Mouse (Mus musculus) heart, postnatal 10 days (tissue): Measurements from ENCODE around the gene Ccdc88c. TPM values are rescaled to one million over a fixed set of nuclear protein-coding genes. Genes with fewer than 3 reads are reported as not detected.

ENCODE experiments used
- DNase-seq, 2 experiments: peaks; one replicate each; pipeline ENCODE4 v3.0.0; 2021
- intact Hi-C: fragments of 180-260 bp; cut with DNase I; formaldehyde crosslinking; loops from one replicate; pipeline ENCODE4 v1.15.1; 2025
- total RNA-seq, 2 experiments: library from RNA; stranded (reverse); gene quantifications; 2 replicates each; pipeline ENCODE4 v1.2.3; 2021

The Ccdc88c gene
- 10 to 100 TPM; 11.9 to 13.2 TPM for total RNA-seq

DNA sequence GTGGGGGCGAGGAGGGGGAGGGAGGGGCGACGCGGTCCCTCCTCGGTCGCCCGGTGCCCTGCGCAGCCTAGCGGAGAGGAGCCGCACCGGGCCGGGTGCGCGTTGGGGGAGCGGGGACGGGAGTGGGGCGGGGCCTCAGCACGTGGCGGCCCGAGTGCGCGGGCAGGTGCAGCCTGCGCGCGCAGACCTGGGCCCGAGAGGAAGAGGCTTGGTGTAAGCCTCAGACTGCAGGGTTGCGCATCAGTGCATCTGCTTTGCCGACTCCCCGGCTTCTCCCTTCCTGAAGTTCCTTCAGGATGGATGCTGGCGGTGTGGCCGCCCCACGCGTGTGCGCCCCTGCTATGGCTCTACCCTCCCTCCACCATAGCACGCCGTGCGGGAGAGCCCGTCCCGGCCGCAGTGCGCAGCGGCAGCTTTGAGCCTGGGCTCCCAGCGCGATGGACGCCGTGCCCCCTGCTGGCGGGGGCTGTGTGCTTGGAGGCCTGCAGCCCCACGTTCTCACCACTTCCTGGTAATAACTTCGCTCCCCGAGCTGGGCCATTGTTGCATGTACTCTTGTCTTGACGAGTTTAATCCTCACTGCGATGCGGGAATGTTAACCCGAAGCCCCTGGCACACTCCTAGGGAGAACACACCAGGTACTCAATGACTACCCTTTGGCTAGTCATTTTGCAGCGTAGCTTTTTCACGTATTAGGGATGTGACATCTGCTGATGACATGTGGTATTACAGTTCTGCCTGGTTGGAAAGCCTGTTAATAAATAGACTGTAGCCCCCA lies at the start of gene Ccdc88c:
Ccdc88c (minus strand) TSS at position 103 of the 778 bp plus-strand sequence.
- intact Hi-C loops, result loop anchor here (1.0 kb wide), 3 partner anchors 71 to 93 kb away; no protein-coding TSS in a partner anchor
- DNase-seq, result peak; percentile 84 to 87

- intact Hi-C loops, result no loop called here
- no peak for DNase-seq
Measured at GRCm38 (mm10) chr12:101077955-101078354, 49.1 kb upstream of the Ccdc88c start.

DNA sequence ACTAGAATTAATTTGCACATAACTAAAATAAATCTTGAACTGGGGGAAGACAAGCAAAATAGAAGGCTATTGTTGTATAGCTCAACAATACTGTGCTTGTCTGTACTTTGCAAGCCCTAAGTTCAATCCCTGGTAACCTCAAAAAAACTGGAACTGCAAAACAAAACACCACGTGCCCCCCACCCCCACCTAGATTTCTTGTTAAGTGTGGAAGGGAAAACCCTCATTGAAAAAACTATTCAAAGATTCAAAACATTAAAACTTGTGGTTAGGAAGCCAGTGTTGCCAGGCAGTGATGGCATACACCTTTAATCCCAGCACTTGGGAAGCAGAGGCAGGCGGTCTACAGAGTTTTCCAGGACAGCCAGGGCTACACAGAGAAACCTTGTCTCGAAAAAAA lies 46.6 kb upstream of the Ccdc88c start:
- DNase-seq, result no peak
- intact Hi-C loops, result no loop called here

DNA sequence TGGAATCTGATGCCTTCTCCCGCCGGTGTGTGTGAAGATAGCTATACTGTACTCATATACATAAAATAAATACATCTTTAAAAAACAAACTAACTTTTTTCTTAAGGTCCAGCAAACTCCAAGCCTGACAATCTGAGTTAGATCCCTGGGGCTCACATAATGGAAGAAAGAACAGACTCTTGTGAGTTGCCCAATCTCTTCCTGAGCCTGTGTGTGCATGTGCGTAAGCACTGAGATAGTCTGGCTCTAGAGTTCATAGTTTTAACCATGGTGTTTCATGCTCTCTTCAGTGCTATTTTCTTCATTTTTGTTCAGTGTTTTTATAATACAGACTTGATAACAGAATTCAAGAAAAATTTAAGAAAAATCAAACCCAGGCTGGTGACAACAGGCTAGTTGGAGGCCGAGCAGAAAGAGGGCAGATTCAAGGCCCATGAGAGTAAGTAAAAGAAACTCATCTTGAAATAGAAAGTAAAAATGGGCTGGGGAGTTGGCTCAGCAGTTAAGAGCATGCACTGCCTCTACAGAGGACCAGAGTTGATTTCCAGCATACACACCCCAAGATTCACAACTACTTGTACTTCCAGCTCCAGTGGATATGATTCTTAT lies 46.1 kb upstream of the Ccdc88c start:
- intact Hi-C loops, result no loop called here
- no peak for DNase-seq

DNA sequence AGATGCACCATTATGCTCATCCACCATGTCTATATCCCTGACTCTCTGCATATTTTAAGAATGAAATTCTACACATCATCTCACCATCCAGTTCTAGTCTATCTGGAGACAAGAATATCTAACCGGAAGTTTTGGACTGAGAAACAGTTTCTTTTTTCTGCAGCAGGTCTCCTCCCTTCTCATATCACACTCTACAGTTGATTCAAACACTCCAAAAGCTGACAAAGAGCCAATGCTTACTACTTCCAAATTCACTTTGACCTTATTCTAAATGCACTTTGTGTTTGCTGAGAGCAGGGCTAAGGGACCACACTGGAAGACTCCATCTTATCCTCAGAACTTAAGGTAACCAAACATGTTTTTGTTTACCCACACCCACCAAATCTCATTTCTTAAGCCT lies 41.0 kb upstream of the Ccdc88c start:
- no peak for DNase-seq
- intact Hi-C loops, result no loop called here

- intact Hi-C loops, result no loop called here
Measured at GRCm38 (mm10) chr12:101066329-101066728, 37.5 kb upstream of the Ccdc88c start.

DNA sequence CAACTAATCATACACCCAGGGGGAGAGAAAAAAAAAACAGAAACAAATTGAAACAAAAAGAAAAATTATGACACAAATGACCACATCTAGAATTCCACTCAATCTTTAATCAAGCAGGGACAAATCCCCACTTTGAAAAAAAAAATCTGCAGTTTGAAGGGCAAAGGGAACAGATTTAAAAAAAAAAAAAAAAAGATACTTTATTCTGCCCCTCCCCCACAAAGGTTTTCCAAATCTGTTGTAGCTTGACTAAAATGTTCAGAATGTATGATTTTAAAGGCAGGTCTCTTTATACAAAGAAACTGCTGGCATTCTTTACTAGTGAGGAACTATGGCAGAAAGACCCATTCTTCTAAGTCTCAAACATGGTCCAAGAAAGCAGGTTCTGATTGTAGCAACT lies 11.1 kb upstream of the Ccdc88c start:
- DNase-seq, result no peak
- intact Hi-C loops, result no loop called here

More at GRCm38 (mm10) chr12:101066329-101066728, 37.5 kb upstream of the Ccdc88c start:
- DNase-seq, result no peak

DNA sequence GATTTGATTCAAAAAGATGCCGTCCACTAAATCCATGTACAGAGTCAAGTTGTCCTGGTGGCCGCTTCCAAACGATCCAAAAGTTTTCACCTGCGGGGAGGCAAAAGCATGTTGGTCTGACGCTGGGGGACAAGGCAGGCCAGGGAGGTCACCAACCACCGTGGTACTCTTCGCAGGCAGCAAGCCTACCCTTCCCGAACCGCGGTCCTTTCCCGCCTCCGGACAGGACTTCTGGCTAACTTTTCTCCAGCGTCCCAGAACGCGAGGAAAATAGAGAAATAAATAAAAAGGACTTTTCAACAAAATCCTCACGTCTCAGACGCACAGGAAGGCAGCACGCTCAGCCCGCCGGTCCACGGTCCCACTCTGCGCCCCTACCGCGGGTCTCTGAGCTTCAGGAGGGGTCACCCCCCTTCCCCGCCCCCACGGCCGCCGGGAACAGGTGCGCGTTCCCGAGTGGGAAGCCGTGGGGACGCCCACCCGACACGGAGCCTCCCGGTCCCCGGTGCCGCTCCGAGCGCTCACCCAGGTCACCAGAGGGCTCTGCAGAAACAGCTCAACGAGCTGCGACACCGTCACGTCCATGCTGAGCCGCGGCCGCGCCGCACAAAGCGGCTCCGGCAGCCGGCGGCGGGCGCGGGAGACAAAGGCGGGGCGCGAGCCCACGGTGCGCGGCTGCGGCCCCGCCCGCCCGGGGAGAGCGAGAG lies 456 bp downstream of the Ccdc88c start:
- no peak for DNase-seq
- intact Hi-C loops, result no loop called here

DNA sequence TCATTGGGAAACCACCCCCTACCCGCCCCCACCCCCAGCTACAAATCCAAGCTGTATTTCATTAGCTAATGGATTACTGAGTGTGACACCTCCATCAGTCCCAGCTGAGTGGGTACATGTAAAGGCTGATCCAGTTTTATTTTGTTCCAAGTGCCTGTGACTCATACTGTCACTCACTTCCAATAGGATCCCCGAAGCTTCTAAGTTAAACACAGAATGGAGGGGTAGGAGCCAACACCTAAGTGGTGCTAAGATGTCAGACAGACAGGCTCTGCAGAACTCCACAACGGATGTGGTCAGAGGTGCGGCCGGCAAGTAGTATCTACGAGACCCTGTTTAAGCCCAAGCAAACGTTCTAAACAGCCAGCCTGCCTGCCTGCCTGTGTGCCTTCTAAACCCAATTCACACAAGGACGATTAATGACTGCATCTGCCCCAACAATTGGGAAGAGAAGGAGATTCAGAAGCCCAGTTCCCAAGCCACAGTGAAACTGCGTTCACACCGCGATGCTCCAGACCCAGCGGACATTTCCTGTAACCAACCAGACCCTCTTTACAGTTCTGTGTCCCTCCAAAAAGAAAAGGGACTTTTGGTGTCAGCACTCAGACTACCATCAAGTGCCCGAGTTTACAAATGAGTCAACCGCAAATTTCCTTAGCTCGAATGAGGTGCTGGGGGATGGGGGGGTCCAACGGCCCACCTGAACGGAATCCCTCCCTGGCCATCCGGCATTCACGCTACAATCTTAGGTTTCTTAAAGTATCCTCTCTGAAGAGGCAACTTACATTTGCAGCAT lies 1.2 kb downstream of the Ccdc88c start:
- intact Hi-C loops, result no loop called here
- DNase-seq, result no peak

DNA sequence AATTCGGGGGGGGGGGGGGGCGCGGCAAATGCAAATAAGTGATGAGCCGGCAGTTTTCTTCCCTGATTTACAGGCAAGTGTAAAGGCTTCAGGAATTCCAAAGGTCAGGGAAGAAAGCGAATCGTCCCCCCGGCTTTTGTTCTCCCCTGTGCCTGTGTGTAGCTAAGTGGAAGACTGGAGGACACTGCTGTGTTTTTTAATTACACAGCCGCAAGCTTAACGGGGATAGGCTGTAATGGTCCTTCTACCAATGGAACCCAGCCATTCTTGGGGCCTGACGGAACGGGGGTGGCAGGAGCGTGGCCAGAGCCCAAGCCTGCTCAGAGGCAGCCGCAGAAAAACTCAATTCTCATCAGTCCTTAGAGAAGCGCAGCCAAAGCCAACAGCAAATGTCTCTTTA lies 1.9 kb downstream of the Ccdc88c start:
- DNase-seq, result no peak
- intact Hi-C loops, result no loop called here

DNA sequence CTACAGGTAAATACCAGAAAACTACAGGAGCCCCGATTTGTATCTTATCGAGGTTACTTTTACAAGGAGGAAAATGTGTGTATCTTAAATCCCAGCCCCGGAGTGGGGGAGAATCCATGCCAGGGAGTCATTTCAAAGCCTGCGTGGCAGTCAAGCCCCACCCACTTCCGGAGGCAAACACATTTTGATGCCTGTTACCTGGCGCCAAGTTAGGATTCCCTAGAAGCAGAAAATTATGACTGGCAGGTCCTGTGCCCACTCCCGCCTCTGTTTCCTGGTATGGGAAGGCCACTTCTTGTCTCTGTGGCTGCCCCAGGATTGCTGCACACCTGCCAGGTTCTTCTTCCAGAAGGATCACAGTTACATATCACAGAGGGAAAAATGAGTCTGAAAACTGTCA lies 2.3 kb downstream of the Ccdc88c start:
- intact Hi-C loops, result no loop called here
- DNase-seq, result no peak

- intact Hi-C loops, result no loop called here
- DNase-seq, result no peak
Measured at GRCm38 (mm10) chr12:101026025-101026424, 2.8 kb downstream of the Ccdc88c start.

GRCm38 (mm10) chr12:101025379-101025778 lies 3.5 kb downstream of the Ccdc88c start:
- DNase-seq, result no peak
- intact Hi-C loops, result no loop called here

DNA sequence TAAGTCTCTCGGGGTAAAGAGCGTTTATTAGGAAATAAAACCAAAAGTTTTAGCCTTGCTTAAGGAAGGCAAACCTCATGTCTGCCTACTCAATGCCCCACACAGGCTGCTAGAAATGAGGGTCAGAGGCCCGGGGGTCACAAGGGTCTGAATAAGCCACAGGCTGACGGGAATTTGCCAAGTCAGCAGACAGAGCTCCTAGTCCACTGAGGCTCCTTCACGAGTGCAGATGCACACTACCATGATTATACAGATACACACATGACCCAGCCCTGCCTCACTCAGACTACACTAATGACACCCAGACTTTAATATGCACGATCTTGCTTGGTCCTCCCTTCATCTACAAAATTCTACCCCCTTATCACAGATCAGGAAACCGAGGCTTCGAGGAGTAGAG lies 4.0 kb downstream of the Ccdc88c start:
- intact Hi-C loops, result no loop called here
- no peak for DNase-seq

GRCm38 (mm10) chr12:101023143-101023542 lies 5.7 kb downstream of the Ccdc88c start:
- intact Hi-C loops, result no loop called here
- no peak for DNase-seq

- no peak for DNase-seq
- intact Hi-C loops, result no loop called here
Measured at GRCm38 (mm10) chr12:101022353-101022752, 6.5 kb downstream of the Ccdc88c start.

DNA sequence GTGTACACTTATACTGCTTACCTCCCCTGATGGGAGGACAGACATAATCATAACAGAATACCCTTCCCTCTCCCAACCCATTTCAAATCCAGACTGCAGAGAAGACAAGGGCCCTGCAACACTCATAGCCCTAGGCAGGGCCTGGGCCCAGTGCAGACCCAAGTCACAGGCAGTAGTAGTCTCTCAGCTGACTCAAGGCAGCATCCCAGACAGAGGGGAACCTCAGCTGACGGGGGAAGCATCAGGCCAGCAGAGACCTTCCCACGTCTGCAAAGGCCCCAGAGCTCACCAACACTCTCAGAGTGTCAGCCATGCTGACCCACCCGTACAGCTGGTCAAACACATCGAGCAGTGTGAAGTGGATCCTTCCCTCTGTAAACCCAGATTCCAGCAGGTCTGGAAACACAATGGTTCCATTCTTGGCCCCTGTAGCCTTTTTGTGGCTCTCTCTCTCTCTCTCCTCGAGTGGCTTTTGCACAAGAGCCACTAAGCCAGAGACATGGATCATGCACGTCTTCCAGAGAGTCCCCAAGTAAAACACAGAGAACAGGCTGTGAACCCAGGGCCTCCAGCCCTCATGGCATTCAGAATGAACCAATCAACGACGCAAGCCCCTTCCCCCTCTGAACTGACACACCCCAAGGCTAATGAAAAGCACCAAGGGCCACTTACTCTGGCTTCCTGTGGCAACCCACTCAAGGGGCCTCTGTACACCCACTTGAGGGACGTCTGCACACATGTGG lies 7.2 kb downstream of the Ccdc88c start:
- intact Hi-C loops, result no loop called here

DNA sequence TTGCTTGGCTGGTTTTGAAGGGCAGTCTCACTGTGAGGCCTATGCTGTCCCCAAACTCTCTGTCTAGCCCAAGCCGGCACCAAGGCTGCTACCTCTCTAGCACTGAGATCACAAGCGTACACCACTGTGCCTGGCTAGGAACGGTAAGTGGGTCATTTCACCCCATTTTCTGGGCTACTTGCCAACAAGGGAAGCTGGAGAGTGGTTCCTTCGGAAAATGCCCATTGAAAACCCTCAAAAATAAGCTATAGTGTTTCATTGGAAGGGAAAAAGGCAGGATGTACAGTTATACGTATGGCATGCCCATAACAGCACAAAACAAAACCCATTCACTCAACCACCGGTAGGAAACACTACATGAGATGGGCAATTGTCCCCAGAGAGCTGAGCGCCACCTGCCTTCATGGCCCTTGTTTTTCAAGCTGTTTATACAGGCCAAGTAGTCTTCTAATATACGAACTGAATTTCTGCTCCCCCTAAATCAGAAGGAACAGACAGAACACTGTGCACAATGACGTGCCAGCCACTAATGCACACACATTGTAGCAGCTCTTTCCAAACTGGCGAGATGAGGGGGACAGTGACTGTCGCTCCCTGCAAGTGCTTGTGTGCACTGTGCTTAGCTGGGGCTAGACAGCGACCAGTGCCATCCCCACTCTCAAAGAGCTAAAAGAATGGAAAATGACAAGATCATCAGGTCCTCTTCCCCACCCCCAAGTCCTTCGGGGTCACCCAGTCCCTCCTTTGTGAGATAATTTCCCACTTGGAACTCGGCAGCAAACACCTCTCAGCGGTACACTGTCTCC lies 8.4 kb downstream of the Ccdc88c start:
- no peak for DNase-seq
- intact Hi-C loops, result no loop called here

More for the DNA sequence above, 7.2 kb downstream of the Ccdc88c start:
- DNase-seq, result no peak

DNA sequence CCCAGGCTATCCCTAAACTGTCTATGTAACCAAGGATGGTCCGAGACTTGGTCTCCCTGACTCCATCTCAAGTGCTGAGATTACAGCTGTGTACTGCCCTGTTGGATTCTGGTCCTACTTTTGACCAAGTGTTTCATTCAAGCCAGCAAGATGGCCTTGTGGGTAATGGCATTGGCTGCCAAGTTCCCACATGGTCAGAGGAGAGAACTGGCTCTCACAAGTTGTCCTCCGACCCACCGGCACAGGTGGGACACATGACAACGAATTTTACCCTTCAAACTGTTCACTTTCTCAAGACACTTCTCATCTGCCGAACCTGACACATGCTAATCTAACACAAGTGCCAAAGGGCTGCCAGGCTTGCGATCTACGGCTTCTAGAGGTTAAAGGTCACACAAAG lies 9.4 kb downstream of the Ccdc88c start:
- no peak for DNase-seq
- intact Hi-C loops, result no loop called here
